Mouse (Mus musculus): ENCODE measurements around the gene Uggt1. TPM values are rescaled to one million over a fixed set of nuclear protein-coding genes. Genes with fewer than 3 reads are reported as not detected.

The Uggt1 gene
- polyA plus RNA-seq, 1 experiment = 77.5 TPM

GRCm38 (mm10) chr1:36240176-36240575, 4.3 kb downstream of the Uggt1 start:
- Histone ChIP-seq H3K4me1 (ENCODE audit: control insufficient read depth, insufficient read depth, low read length) (peaks cover 3% of the 10 kb centered on the region), H3K27me3 (ENCODE audit: control insufficient read depth, insufficient read depth, low read length, poor library complexity, severe bottlenecking) (no peaks in the 10 kb centered on the region), H3K9ac (ENCODE audit: low read depth, poor library complexity, severe bottlenecking) (no peak overlapping the region), H3K36me3 (ENCODE audit: control insufficient read depth, insufficient read depth, low read length, poor library complexity, severe bottlenecking) (no peaks in the 10 kb centered on the region), H3K9me3 (replicated peaks; ENCODE audit: control insufficient read depth, insufficient read depth, low read length, poor library complexity, severe bottlenecking) (no peaks in the 10 kb centered on the region), H3K4me3 (ENCODE audit: low read depth, low read length) (no peak overlapping the region), H3K27ac (ENCODE audit: insufficient read depth, low read length) (peak overlapping the region; percentile 39; the same call in 1 of the 2 replicates)
- 0 out of 2 replicates have a peak, but pooled peaks have one; percentile 37 for TF ChIP-seq EP300 (IDR thresholded peaks at IDR 0.05; ENCODE audit: insufficient read depth, low read depth, low read length)
- TF ChIP-seq POLR2A (IDR thresholded peaks at IDR 0.05; ENCODE audit: insufficient read depth, low read length) = no peak
- no peak for TF ChIP-seq CTCF (IDR thresholded peaks at IDR 0.05; ENCODE audit: low read depth, low read length)

GRCm38 (mm10) chr1:36239396-36239795, 5.1 kb downstream of the Uggt1 start:
- Histone ChIP-seq H3K4me1 (ENCODE audit: control insufficient read depth, insufficient read depth, low read length) (peaks cover 3% of the 10 kb centered on the region), H3K9me3 (replicated peaks; ENCODE audit: control insufficient read depth, insufficient read depth, low read length, poor library complexity, severe bottlenecking) (no peaks in the 10 kb centered on the region), H3K9ac (ENCODE audit: low read depth, poor library complexity, severe bottlenecking) (no peak overlapping the region), H3K36me3 (ENCODE audit: control insufficient read depth, insufficient read depth, low read length, poor library complexity, severe bottlenecking) (no peaks in the 10 kb centered on the region), H3K27me3 (ENCODE audit: control insufficient read depth, insufficient read depth, low read length, poor library complexity, severe bottlenecking) (no peaks in the 10 kb centered on the region), H3K4me3 (ENCODE audit: low read depth, low read length) (no peak overlapping the region), H3K27ac (ENCODE audit: insufficient read depth, low read length) (no peak overlapping the region)
- TF ChIP-seq CTCF (IDR thresholded peaks at IDR 0.05; ENCODE audit: low read depth, low read length) (no peak), EP300 (IDR thresholded peaks at IDR 0.05; ENCODE audit: insufficient read depth, low read depth, low read length) (no peak), POLR2A (IDR thresholded peaks at IDR 0.05; ENCODE audit: insufficient read depth, low read length) (no peak)

- Histone ChIP-seq H3K27ac (ENCODE audit: insufficient read depth, low read length) (no peak overlapping the region), H3K4me1 (ENCODE audit: control insufficient read depth, insufficient read depth, low read length) (peaks cover 1% of the 10 kb centered on the region), H3K36me3 (ENCODE audit: control insufficient read depth, insufficient read depth, low read length, poor library complexity, severe bottlenecking) (peaks cover 13% of the 10 kb centered on the region; the same call in 1 of the 2 replicates), H3K9ac (ENCODE audit: low read depth, poor library complexity, severe bottlenecking) (no peak overlapping the region), H3K9me3 (replicated peaks; ENCODE audit: control insufficient read depth, insufficient read depth, low read length, poor library complexity, severe bottlenecking) (no peaks in the 10 kb centered on the region), H3K27me3 (ENCODE audit: control insufficient read depth, insufficient read depth, low read length, poor library complexity, severe bottlenecking) (no peaks in the 10 kb centered on the region), H3K4me3 (ENCODE audit: low read depth, low read length) (no peak overlapping the region)
- TF ChIP-seq CTCF (IDR thresholded peaks at IDR 0.05; ENCODE audit: low read depth, low read length) = no peak
- no peak for TF ChIP-seq EP300 (IDR thresholded peaks at IDR 0.05; ENCODE audit: insufficient read depth, low read depth, low read length)
Measured at GRCm38 (mm10) chr1:36235855-36236254, 8.7 kb downstream of the Uggt1 start.

GRCm38 (mm10) chr1:36235057-36235639, 9.4 kb downstream of the Uggt1 start:
- Histone ChIP-seq H3K4me1 (ENCODE audit: control insufficient read depth, insufficient read depth, low read length) (peaks cover 1% of the 10 kb centered on the region), H3K4me3 (ENCODE audit: low read depth, low read length) (no peak overlapping the region), H3K9me3 (replicated peaks; ENCODE audit: control insufficient read depth, insufficient read depth, low read length, poor library complexity, severe bottlenecking) (no peaks in the 10 kb centered on the region), H3K27me3 (ENCODE audit: control insufficient read depth, insufficient read depth, low read length, poor library complexity, severe bottlenecking) (no peaks in the 10 kb centered on the region), H3K9ac (ENCODE audit: low read depth, poor library complexity, severe bottlenecking) (no peak overlapping the region), H3K36me3 (ENCODE audit: control insufficient read depth, insufficient read depth, low read length, poor library complexity, severe bottlenecking) (peaks cover 13% of the 10 kb centered on the region), H3K27ac (ENCODE audit: insufficient read depth, low read length) (no peak overlapping the region)
- TF ChIP-seq POLR2A (IDR thresholded peaks at IDR 0.05; ENCODE audit: insufficient read depth, low read length) = no peak

GRCm38 (mm10) chr1:36233218-36233617, 11.3 kb downstream of the Uggt1 start:
- Histone ChIP-seq H3K36me3 (ENCODE audit: control insufficient read depth, insufficient read depth, low read length, poor library complexity, severe bottlenecking) (peaks cover 21% of the 10 kb centered on the region), H3K9ac (ENCODE audit: low read depth, poor library complexity, severe bottlenecking) (no peak overlapping the region), H3K4me3 (ENCODE audit: low read depth, low read length) (no peak overlapping the region), H3K9me3 (replicated peaks; ENCODE audit: control insufficient read depth, insufficient read depth, low read length, poor library complexity, severe bottlenecking) (no peaks in the 10 kb centered on the region), H3K27me3 (ENCODE audit: control insufficient read depth, insufficient read depth, low read length, poor library complexity, severe bottlenecking) (no peaks in the 10 kb centered on the region), H3K4me1 (ENCODE audit: control insufficient read depth, insufficient read depth, low read length) (no peaks in the 10 kb centered on the region), H3K27ac (ENCODE audit: insufficient read depth, low read length) (no peak overlapping the region)
- TF ChIP-seq POLR2A (IDR thresholded peaks at IDR 0.05; ENCODE audit: insufficient read depth, low read length) (no peak), CTCF (IDR thresholded peaks at IDR 0.05; ENCODE audit: low read depth, low read length) (no peak), EP300 (IDR thresholded peaks at IDR 0.05; ENCODE audit: insufficient read depth, low read depth, low read length) (no peak)

- Histone ChIP-seq H3K27ac (ENCODE audit: insufficient read depth, low read length) (no peak overlapping the region), H3K4me1 (ENCODE audit: control insufficient read depth, insufficient read depth, low read length) (no peaks in the 10 kb centered on the region), H3K27me3 (ENCODE audit: control insufficient read depth, insufficient read depth, low read length, poor library complexity, severe bottlenecking) (no peaks in the 10 kb centered on the region), H3K4me3 (ENCODE audit: low read depth, low read length) (no peak overlapping the region), H3K36me3 (ENCODE audit: control insufficient read depth, insufficient read depth, low read length, poor library complexity, severe bottlenecking) (peaks cover 23% of the 10 kb centered on the region), H3K9ac (ENCODE audit: low read depth, poor library complexity, severe bottlenecking) (no peak overlapping the region), H3K9me3 (replicated peaks; ENCODE audit: control insufficient read depth, insufficient read depth, low read length, poor library complexity, severe bottlenecking) (no peaks in the 10 kb centered on the region)
- no peak for TF ChIP-seq CTCF (IDR thresholded peaks at IDR 0.05; ENCODE audit: low read depth, low read length)
- no peak for TF ChIP-seq POLR2A (IDR thresholded peaks at IDR 0.05; ENCODE audit: insufficient read depth, low read length)
- TF ChIP-seq EP300 (IDR thresholded peaks at IDR 0.05; ENCODE audit: insufficient read depth, low read depth, low read length) = no peak
Measured at GRCm38 (mm10) chr1:36230919-36231705, 13.4 kb downstream of the Uggt1 start.
